18 mouse cellular contexts compared by ENCODE assay signal in genomic region chr4:154974163-154974611, GRCm38 (mm10). TPM values are rescaled to one million over a fixed set of nuclear protein-coding genes. Genes with fewer than 3 reads are reported as not detected.
A peak's percentile ranks its signal among the peaks of the same experiment; 100 is the strongest.
DNase-seq lines count a peak whose midpoint lies in the region; ATAC-seq and TF ChIP-seq lines count a peak whose summit lies in the region.
"Had no signal": no experiment of that assay in that cellular context is flagged by ENCODE, and none has a peak within 500 bp of the region (broad histone marks: within the 10 kb centered on the region; RNA-seq: fewer than 3 reads in every experiment).

No protein-coding gene starts in this region.

- no peaks in the 10 kb centered on the region for H3K27me3 ChIP-seq in cerebellum, adult 2 months (ENCODE audit: control insufficient read depth, insufficient read depth, low read length)
- no peaks in the 10 kb centered on the region for H3K27me3 ChIP-seq in kidney, adult 2 months (replicated peaks; ENCODE audit: control insufficient read depth, insufficient read depth, low read length)
- no peaks in the 10 kb centered on the region for H3K27me3 ChIP-seq in kidney, embryonic 14.5 days (ENCODE audit: control insufficient read depth, insufficient read depth, low read length)
- H3K27me3 ChIP-seq: CH12.LX; forebrain, embryonic 13.5 days; neural tube, embryonic 12.5 days had no signal

- no peak for TF ChIP-seq CTCF in cerebellum, adult 2 months (IDR thresholded peaks at IDR 0.05; ENCODE audit: borderline replicate concordance, insufficient read depth, low read depth, low read length)
- no peak for TF ChIP-seq CTCF in kidney, adult 2 months (conservative IDR thresholded peaks at IDR 0.05; ENCODE audit: insufficient read depth, insufficient read length, low read depth, low read length)

- H3K9me3 ChIP-seq in kidney, embryonic 14.5 days (ENCODE audit: control insufficient read depth, low read length), result no peaks in the 10 kb centered on the region
- H3K9me3 ChIP-seq: forebrain, embryonic 13.5 days; neural tube, embryonic 12.5 days had no signal

- ATAC-seq in cerebellum, adult (ENCODE audit: insufficient number of reproducible peaks, low FRiP score, low TSS enrichment), result no peak
- no peak for ATAC-seq in kidney, embryonic 14.5 days (ENCODE audit: low FRiP score, low TSS enrichment)
- ATAC-seq: forebrain, embryonic 13.5 days had no signal

- peak; percentile 43 to 52 for DNase-seq in cerebellum, adult 2 months
- DNase-seq in kidney, adult 2 months, result peak; percentile 62
- peak; percentile 59 to 64 for DNase-seq in heart, postnatal 14 days
- DNase-seq in ovary, postnatal 36 days (ENCODE audit: low spot score), result no peak
- DNase-seq in right cerebral cortex, adult 18-20 months, result no peak
- DNase-seq: kidney, adult 8-10 months; lung, embryonic 14.5 days; right cerebral cortex, postnatal 4 days; thymus, adult 18-20 months had no signal

- H3K4me1 ChIP-seq in cerebellum, adult 2 months (ENCODE audit: control insufficient read depth, insufficient read depth, low read length), result peaks cover 6% of the 10 kb centered on the region
- no peaks in the 10 kb centered on the region for H3K4me1 ChIP-seq in kidney, adult 2 months (ENCODE audit: control insufficient read depth, insufficient read depth, low read length)
- no peaks in the 10 kb centered on the region for H3K4me1 ChIP-seq in kidney, embryonic 14.5 days (ENCODE audit: control insufficient read depth, insufficient read depth, low read length)
- peaks cover 3% of the 10 kb centered on the region for H3K4me1 ChIP-seq in brown adipose tissue, adult 24 weeks (ENCODE audit: control insufficient read depth, insufficient read depth, insufficient read length, low read length)
- H3K4me1 ChIP-seq: forebrain, embryonic 13.5 days; neural tube, embryonic 12.5 days had no signal

- H3K4me3 ChIP-seq in cerebellum, adult 2 months (replicated peaks; ENCODE audit: insufficient read depth, low read depth, low read length), result no peak overlapping the region
- no peak overlapping the region for H3K4me3 ChIP-seq in kidney, adult 2 months (ENCODE audit: insufficient read depth, low read depth, low read length)
- H3K4me3 ChIP-seq in kidney, embryonic 14.5 days (ENCODE audit: low read length), result no peak overlapping the region
- H3K4me3 ChIP-seq in brown adipose tissue, adult 24 weeks (ENCODE audit: insufficient read depth, low read depth, low read length), result no peak overlapping the region
- H3K4me3 ChIP-seq: forebrain, embryonic 13.5 days; neural tube, embryonic 12.5 days had no signal

- intact Hi-C loops in heart, postnatal 14 days (cut with DNase I), result no loop called here

- TF ChIP-seq POLR2A in cerebellum, adult 2 months (IDR thresholded peaks at IDR 0.05; ENCODE audit: borderline replicate concordance, insufficient read depth, low read length), result no peak
- TF ChIP-seq POLR2A in kidney, adult 2 months (IDR thresholded peaks at IDR 0.05; ENCODE audit: low read depth, low read length), result no peak

- 27% methylated on average over 11 of the region's 11 CpGs for WGBS in cerebellum, adult 2 months
- WGBS in kidney, adult 2 months, result 73% methylated on average over 11 of the region's 11 CpGs
- WGBS in kidney, embryonic 14.5 days, result 86% methylated on average over 11 of the region's 11 CpGs

- no peak overlapping the region for H3K27ac ChIP-seq in cerebellum, adult 2 months (ENCODE audit: insufficient read depth, low read length)
- H3K27ac ChIP-seq in kidney, adult 2 months (ENCODE audit: insufficient read depth, low read depth, low read length), result no peak overlapping the region
- H3K27ac ChIP-seq in kidney, embryonic 14.5 days (ENCODE audit: low read depth, low read length), result no peak overlapping the region
- H3K27ac ChIP-seq in brown adipose tissue, adult 24 weeks (replicated peaks; ENCODE audit: low read depth, low read length), result peak overlapping the region; percentile 31
- H3K27ac ChIP-seq: forebrain, embryonic 13.5 days; neural tube, embryonic 12.5 days had no signal

- H3K9ac ChIP-seq in kidney, embryonic 14.5 days (ENCODE audit: low read depth, low read length), result no peak overlapping the region
- H3K9ac ChIP-seq: forebrain, embryonic 13.5 days; lung, embryonic 14.5 days; neural tube, embryonic 12.5 days had no signal

- H3K4me2 ChIP-seq in kidney, embryonic 14.5 days (replicated peaks; ENCODE audit: low read depth, low read length), result no peak overlapping the region
- H3K4me2 ChIP-seq: forebrain, embryonic 13.5 days; lung, embryonic 14.5 days; neural tube, embryonic 12.5 days had no signal

- peaks cover 7% of the 10 kb centered on the region for H3K36me3 ChIP-seq in kidney, adult 2 months (ENCODE audit: control insufficient read depth, insufficient read depth, low read length)
- peaks cover 100% of the 10 kb centered on the region for H3K36me3 ChIP-seq in kidney, embryonic 14.5 days (ENCODE audit: control insufficient read depth, insufficient read depth, low read length)

RNA-seq across cellular contexts. Expression of gene Pank4, which starts 10.3 kb away (rescaled TPM):
- 84.6 and 85.5 TPM in 2 replicates for polyA plus RNA-seq in cerebellum, adult 2 months (2012; rRNA removed)
- 37.5 and 41.5 TPM in 2 replicates for polyA plus RNA-seq in kidney, adult 2 months (2012; rRNA removed)
- 34.9 and 43.9 TPM in 2 replicates for polyA plus RNA-seq in kidney, embryonic 14.5 days (2014; fragmentation: Nextera tagmentation; extraction: Ambion mirVana)
- polyA plus RNA-seq in brown adipose tissue, adult 24 weeks (2012; ENCODE audit: insufficient read depth, insufficient read length, missing spikeins), result 11.0 and 18.7 TPM in 2 replicates
- total RNA-seq in heart, postnatal 14 days (2021), result 10 to 100 TPM; 38.3 to 41.0 TPM

RNA-seq across cellular contexts. Expression of gene Hes5, which starts 13.5 kb away (rescaled TPM):
- 4.6 and 4.8 TPM in 2 replicates for polyA plus RNA-seq in cerebellum, adult 2 months (2012; rRNA removed)
- polyA plus RNA-seq in kidney, adult 2 months (2012; rRNA removed), result not detected in 2 replicates
- polyA plus RNA-seq in kidney, embryonic 14.5 days (2014; fragmentation: Nextera tagmentation; extraction: Ambion mirVana), result 8.1 and 15.5 TPM in 2 replicates
- polyA plus RNA-seq in brown adipose tissue, adult 24 weeks (2012; ENCODE audit: insufficient read depth, insufficient read length, missing spikeins), result not detected in 2 replicates
- not detected for total RNA-seq in heart, postnatal 14 days (2021)
- total RNA-seq: liver, adult 2 months had no signal
- polyA plus RNA-seq: heart, postnatal 0 days; liver, adult 2 months had no signal

RNA-seq across cellular contexts. Expression of gene Tnfrsf14, which starts 45.8 kb away (rescaled TPM):
- polyA plus RNA-seq in cerebellum, adult 2 months (2012; rRNA removed), result 0.80 and 1.3 TPM in 2 replicates
- polyA plus RNA-seq in kidney, adult 2 months (2012; rRNA removed), result 12.1 and 19.4 TPM in 2 replicates
- polyA plus RNA-seq in kidney, embryonic 14.5 days (2014; fragmentation: Nextera tagmentation; extraction: Ambion mirVana), result 0.42 and 0.47 TPM in 2 replicates
- polyA plus RNA-seq in brown adipose tissue, adult 24 weeks (2012; ENCODE audit: insufficient read depth, insufficient read length, missing spikeins), result 2.1 and 4.6 TPM in 2 replicates
- 1 to 10 TPM; 4.1 to 5.6 TPM for total RNA-seq in heart, postnatal 14 days (2021)
- polyA plus RNA-seq: midbrain, postnatal 0 days had no signal

Comparison
In these comparisons a context has a peak if more than half of its experiments do, and no peak if none do; other contexts are left out.
1. DNase-seq: peak in cerebellum, adult 2 months (2 of 2), kidney, adult 2 months (single experiment) and heart, postnatal 14 days (2 of 2); none in ovary, postnatal 36 days (single experiment) and right cerebral cortex, adult 18-20 months (single experiment).